Mouse (Mus musculus) kidney, adult 2 months (tissue): ENCODE data around the gene Myd88.

Experiments used
- CTCF ChIP-seq: fragments of 200-500 bp; conservative IDR thresholded peaks from 2 replicates; pipeline ENCODE4 v1.5.1; 2011; ENCODE audit warnings: low read depth, mild to moderate bottlenecking, control low read depth, low read length, moderate library complexity, mixed read lengths; ENCODE audit not compliant: insufficient read depth, insufficient read length
- POLR2A ChIP-seq: fragments of 200-500 bp; IDR thresholded peaks from one replicate; pipeline ENCODE4 v1.6.1; 2011; ENCODE audit warnings: low read depth, low read length, control low read depth

- TF ChIP-seq CTCF (no peak), POLR2A (no peak)
Measured at GRCm38 (mm10) chr9:119350531-119350930, 9.3 kb upstream of the Myd88 start.
